9 mouse cellular contexts compared by ENCODE assay signal in genomic region chr19:5818590-5818977, GRCm38 (mm10). TPM values are rescaled to one million over a fixed set of nuclear protein-coding genes. Genes with fewer than 3 reads are reported as not detected.
DNase-seq lines count a peak whose midpoint lies in the region; ATAC-seq lines count a peak whose summit lies in the region.
"Had no signal": no experiment of that assay in that cellular context is flagged by ENCODE, and none has a peak within 500 bp of the region (broad histone marks: within the 10 kb centered on the region; RNA-seq: fewer than 3 reads in every experiment).

No protein-coding gene starts in this region.

- H3K4me1 ChIP-seq in heart, embryonic 11.5 days (ENCODE audit: control insufficient read depth, insufficient read depth, low read length): peaks cover 35% of the 10 kb centered on the region
- peaks cover 51% of the 10 kb centered on the region for H3K4me1 ChIP-seq in midbrain, embryonic 10.5 days
- H3K4me1 ChIP-seq in midbrain, embryonic 16.5 days (ENCODE audit: control insufficient read depth, insufficient read depth, low read length): peaks cover 15% of the 10 kb centered on the region; the same call in 1 of the 2 replicates
- H3K4me1 ChIP-seq in intestine, embryonic 15.5 days (replicated peaks): peaks cover 34% of the 10 kb centered on the region
- peaks cover 19% of the 10 kb centered on the region for H3K4me1 ChIP-seq in stomach, embryonic 16.5 days (ENCODE audit: control insufficient read depth, insufficient read depth, low read length)
- peaks cover 15% of the 10 kb centered on the region for H3K4me1 ChIP-seq in forebrain, embryonic 14.5 days (ENCODE audit: control insufficient read depth, insufficient read depth, low read length)

- no peaks in the 10 kb centered on the region for H3K27me3 ChIP-seq in heart, embryonic 11.5 days (ENCODE audit: control insufficient read depth, insufficient read depth, low read length)
- no peaks in the 10 kb centered on the region for H3K27me3 ChIP-seq in midbrain, embryonic 10.5 days (ENCODE audit: low read depth, poor library complexity, severe bottlenecking)
- H3K27me3 ChIP-seq in midbrain, embryonic 16.5 days (ENCODE audit: control insufficient read depth, insufficient read depth, low read depth, low read length): no peaks in the 10 kb centered on the region
- no peaks in the 10 kb centered on the region for H3K27me3 ChIP-seq in intestine, embryonic 15.5 days (replicated peaks)
- H3K27me3 ChIP-seq in stomach, embryonic 16.5 days (ENCODE audit: control insufficient read depth, insufficient read depth, low read length): no peaks in the 10 kb centered on the region
- no peaks in the 10 kb centered on the region for H3K27me3 ChIP-seq in forebrain, embryonic 14.5 days (replicated peaks; ENCODE audit: control insufficient read depth, insufficient read depth, low read length)
- H3K27me3 ChIP-seq: forebrain, embryonic 12.5 days had no signal

- DNase-seq in heart, postnatal 10 days: no peak
- DNase-seq in midbrain, embryonic 10.5 days (ENCODE audit: low spot score): no peak
- DNase-seq in urinary bladder, postnatal 36 days (ENCODE audit: low spot score in 2 of 2): no peak
- no peak for DNase-seq in forebrain, embryonic 14.5 days (ENCODE audit: low spot score)

- WGBS in heart, embryonic 11.5 days (ENCODE audit: insufficient replicate concordance): 65% methylated on average over 6 of the region's 6 CpGs
- 81% methylated on average over 6 of the region's 6 CpGs for WGBS in midbrain, embryonic 10.5 days
- WGBS in midbrain, embryonic 16.5 days: 77% methylated on average over 6 of the region's 6 CpGs
- WGBS in intestine, embryonic 15.5 days: 71% methylated on average over 6 of the region's 6 CpGs
- 69% methylated on average over 6 of the region's 6 CpGs for WGBS in stomach, embryonic 16.5 days
- WGBS in forebrain, embryonic 14.5 days: 73% methylated on average over 6 of the region's 6 CpGs

- no peak overlapping the region for H3K4me3 ChIP-seq in heart, embryonic 11.5 days (ENCODE audit: low read depth, low read length)
- H3K4me3 ChIP-seq in midbrain, embryonic 10.5 days: no peak overlapping the region
- H3K4me3 ChIP-seq in midbrain, embryonic 16.5 days (ENCODE audit: low read depth, low read length): no peak overlapping the region
- H3K4me3 ChIP-seq in intestine, embryonic 15.5 days (replicated peaks): no peak overlapping the region
- H3K4me3 ChIP-seq in stomach, embryonic 16.5 days (replicated peaks; ENCODE audit: low read length): no peak overlapping the region
- H3K4me3 ChIP-seq in forebrain, embryonic 14.5 days (ENCODE audit: low read depth, low read length): no peak overlapping the region

- ATAC-seq in heart, embryonic 11.5 days (replicated peaks; ENCODE audit: insufficient number of reproducible peaks, low FRiP score, low TSS enrichment): no peak
- ATAC-seq in midbrain, embryonic 16.5 days: no peak
- ATAC-seq in intestine, embryonic 15.5 days: no peak
- no peak for ATAC-seq in stomach, embryonic 16.5 days (ENCODE audit: insufficient read depth, low FRiP score)
- ATAC-seq in forebrain, embryonic 14.5 days: no peak

- no peak overlapping the region for H3K9ac ChIP-seq in heart, embryonic 11.5 days (ENCODE audit: low read depth, low read length)
- no peak overlapping the region for H3K9ac ChIP-seq in midbrain, embryonic 16.5 days (ENCODE audit: low read depth, low read length)
- no peak overlapping the region for H3K9ac ChIP-seq in intestine, embryonic 15.5 days
- H3K9ac ChIP-seq in stomach, embryonic 16.5 days (ENCODE audit: low read length): no peak overlapping the region
- H3K9ac ChIP-seq in forebrain, embryonic 14.5 days (ENCODE audit: low read length): no peak overlapping the region

- 0 out of 2 replicates have a peak overlapping the region, but pooled peaks have one; percentile 75 for H3K27ac ChIP-seq in heart, embryonic 11.5 days (ENCODE audit: low read depth, low read length)
- H3K27ac ChIP-seq in midbrain, embryonic 10.5 days (replicated peaks): peak overlapping the region; percentile 86
- H3K27ac ChIP-seq in midbrain, embryonic 16.5 days (ENCODE audit: low read length): no peak overlapping the region
- H3K27ac ChIP-seq in intestine, embryonic 15.5 days: 0 out of 2 replicates have a peak overlapping the region, but pooled peaks have one; percentile 18
- peak overlapping the region; percentile 14; the same call in 1 of the 2 replicates for H3K27ac ChIP-seq in stomach, embryonic 16.5 days (ENCODE audit: low read length)
- no peak overlapping the region for H3K27ac ChIP-seq in forebrain, embryonic 14.5 days (ENCODE audit: low read depth, low read length)

- H3K36me3 ChIP-seq in heart, embryonic 11.5 days (ENCODE audit: control insufficient read depth, insufficient read depth, low read length): no peaks in the 10 kb centered on the region
- H3K36me3 ChIP-seq in midbrain, embryonic 10.5 days: no peaks in the 10 kb centered on the region
- H3K36me3 ChIP-seq in midbrain, embryonic 16.5 days (ENCODE audit: control insufficient read depth, insufficient read depth, low read length): no peaks in the 10 kb centered on the region
- no peaks in the 10 kb centered on the region for H3K36me3 ChIP-seq in intestine, embryonic 15.5 days
- H3K36me3 ChIP-seq in stomach, embryonic 16.5 days (ENCODE audit: control insufficient read depth, insufficient read depth, low read length): no peaks in the 10 kb centered on the region
- H3K36me3 ChIP-seq in forebrain, embryonic 14.5 days (ENCODE audit: control insufficient read depth, insufficient read depth, low read length): no peaks in the 10 kb centered on the region
- H3K36me3 ChIP-seq: forebrain, embryonic 12.5 days had no signal

- intact Hi-C loops in heart, postnatal 10 days (cut with DNase I): loop anchor here (2.0 kb wide), 2 partner anchors 20 to 30 kb away; no protein-coding TSS in a partner anchor

- no peaks in the 10 kb centered on the region for H3K9me3 ChIP-seq in heart, embryonic 11.5 days (replicated peaks; ENCODE audit: control insufficient read depth, low read length)
- H3K9me3 ChIP-seq in midbrain, embryonic 10.5 days (replicated peaks): no peaks in the 10 kb centered on the region
- no peaks in the 10 kb centered on the region for H3K9me3 ChIP-seq in midbrain, embryonic 16.5 days (replicated peaks; ENCODE audit: control insufficient read depth, low read length, poor library complexity, severe bottlenecking)
- no peaks in the 10 kb centered on the region for H3K9me3 ChIP-seq in intestine, embryonic 15.5 days
- H3K9me3 ChIP-seq in stomach, embryonic 16.5 days (replicated peaks; ENCODE audit: control insufficient read depth, low read length): no peaks in the 10 kb centered on the region
- H3K9me3 ChIP-seq in forebrain, embryonic 14.5 days (replicated peaks; ENCODE audit: control insufficient read depth, low read length): no peaks in the 10 kb centered on the region
- H3K9me3 ChIP-seq: forebrain, embryonic 12.5 days had no signal

- H3K4me2 ChIP-seq in heart, embryonic 11.5 days: no peak overlapping the region
- H3K4me2 ChIP-seq in midbrain, embryonic 16.5 days (ENCODE audit: low read length): no peak overlapping the region
- H3K4me2 ChIP-seq in intestine, embryonic 15.5 days (replicated peaks): no peak overlapping the region
- no peak overlapping the region for H3K4me2 ChIP-seq in stomach, embryonic 16.5 days (ENCODE audit: low read depth, low read length)
- no peak overlapping the region for H3K4me2 ChIP-seq in forebrain, embryonic 14.5 days (ENCODE audit: low read length)

RNA-seq across cellular contexts. Expression of gene Scyl1, which starts 47.4 kb away (rescaled TPM):
- 54.8 and 59.4 TPM in 2 replicates for polyA plus RNA-seq in heart, embryonic 11.5 days (2014; fragmentation: Nextera tagmentation; extraction: Ambion mirVana)
- 10 to 100 TPM; 63.4 to 65.7 TPM for total RNA-seq in heart, postnatal 10 days (2021)
- polyA plus RNA-seq in midbrain, embryonic 10.5 days (2016; fragmentation: Nextera tagmentation; extraction: Ambion mirVana): 68.3 and 71.3 TPM in 2 replicates
- 86.3 and 86.6 TPM in 2 replicates for polyA plus RNA-seq in midbrain, embryonic 16.5 days (2015; fragmentation: Nextera tagmentation; extraction: Ambion mirVana)
- polyA plus RNA-seq in intestine, embryonic 15.5 days (2015; fragmentation: Nextera tagmentation; extraction: Ambion mirVana): 60.6 and 60.9 TPM in 2 replicates
- 66.3 and 67.8 TPM in 2 replicates for polyA plus RNA-seq in stomach, embryonic 16.5 days (2015; fragmentation: Nextera tagmentation; extraction: Ambion mirVana)
- 56.1 and 67.9 TPM in 2 replicates for polyA plus RNA-seq in forebrain, embryonic 14.5 days (2014; fragmentation: Nextera tagmentation; extraction: Ambion mirVana)

RNA-seq across cellular contexts. Expression of gene Frmd8, which starts 56.5 kb away (rescaled TPM):
- 15.4 and 19.3 TPM in 2 replicates for polyA plus RNA-seq in heart, embryonic 11.5 days (2014; fragmentation: Nextera tagmentation; extraction: Ambion mirVana)
- total RNA-seq in heart, postnatal 10 days (2021): 10 to 100 TPM; 19.0 to 20.5 TPM
- 33.8 and 34.9 TPM in 2 replicates for polyA plus RNA-seq in midbrain, embryonic 10.5 days (2016; fragmentation: Nextera tagmentation; extraction: Ambion mirVana)
- polyA plus RNA-seq in midbrain, embryonic 16.5 days (2015; fragmentation: Nextera tagmentation; extraction: Ambion mirVana): 14.7 and 16.5 TPM in 2 replicates
- polyA plus RNA-seq in intestine, embryonic 15.5 days (2015; fragmentation: Nextera tagmentation; extraction: Ambion mirVana): 26.9 and 28.0 TPM in 2 replicates
- polyA plus RNA-seq in stomach, embryonic 16.5 days (2015; fragmentation: Nextera tagmentation; extraction: Ambion mirVana): 27.4 and 29.5 TPM in 2 replicates
- 13.1 and 16.0 TPM in 2 replicates for polyA plus RNA-seq in forebrain, embryonic 14.5 days (2014; fragmentation: Nextera tagmentation; extraction: Ambion mirVana)

RNA-seq across cellular contexts. Expression of gene Slc25a45, which starts 59.0 kb away (rescaled TPM):
- 2.1 and 2.3 TPM in 2 replicates for polyA plus RNA-seq in heart, embryonic 11.5 days (2014; fragmentation: Nextera tagmentation; extraction: Ambion mirVana)
- 1 to 10 TPM; 4.6 to 5.9 TPM for total RNA-seq in heart, postnatal 10 days (2021)
- polyA plus RNA-seq in midbrain, embryonic 10.5 days (2016; fragmentation: Nextera tagmentation; extraction: Ambion mirVana): 2.3 and 2.6 TPM in 2 replicates
- polyA plus RNA-seq in midbrain, embryonic 16.5 days (2015; fragmentation: Nextera tagmentation; extraction: Ambion mirVana): 2.0 and 2.2 TPM in 2 replicates
- 3.5 and 4.2 TPM in 2 replicates for polyA plus RNA-seq in intestine, embryonic 15.5 days (2015; fragmentation: Nextera tagmentation; extraction: Ambion mirVana)
- polyA plus RNA-seq in stomach, embryonic 16.5 days (2015; fragmentation: Nextera tagmentation; extraction: Ambion mirVana): 5.1 and 5.5 TPM in 2 replicates
- polyA plus RNA-seq in forebrain, embryonic 14.5 days (2014; fragmentation: Nextera tagmentation; extraction: Ambion mirVana): 1.7 TPM in 2 replicates

Comparison
In these comparisons a context has a peak if more than half of its experiments do, and no peak if none do; other contexts are left out.
1. H3K27ac ChIP-seq: peak in heart, embryonic 11.5 days (single experiment), midbrain, embryonic 10.5 days (single experiment), intestine, embryonic 15.5 days (single experiment) and stomach, embryonic 16.5 days (single experiment); none in midbrain, embryonic 16.5 days (single experiment) and forebrain, embryonic 14.5 days (single experiment).